Mouse (Mus musculus) intestine, embryonic 14.5 days (tissue): Measurements from ENCODE around the gene Fam72a. TPM values are rescaled to one million over a fixed set of nuclear protein-coding genes. Genes with fewer than 3 reads are reported as not detected.

Experiments used
- ATAC-seq: fragments of 200-750 bp; cut with Nextera tagmentation; replicated peaks from 2 replicates; pipeline ENCODE4 v1.8.0; 2017; ENCODE audit warnings: low read depth, moderate number of reproducible peaks, moderate TSS enrichment, moderate library complexity; ENCODE audit not compliant: low FRiP score, low TSS enrichment
- DNase-seq: peaks from one replicate; pipeline ENCODE4 v3.0.0-alpha.2; 2018; ENCODE audit warnings: low spot score
- H3K27ac ChIP-seq: fragments of 300-500 bp; sonication (generic); 2 replicates; pipeline ENCODE4 v1.5.1; 2014; ENCODE audit warnings: low read depth, mild to moderate bottlenecking, control low read depth
- H3K27me3 ChIP-seq: fragments of 300-500 bp; sonication (generic); replicated peaks from 2 replicates; pipeline ENCODE4 v1.6.1; 2014; ENCODE audit warnings: low read length, control low read depth; ENCODE audit not compliant: control insufficient read depth, insufficient read depth
- H3K36me3 ChIP-seq: fragments of 300-500 bp; sonication (generic); 2 replicates; pipeline ENCODE4 v1.6.1; 2014; ENCODE audit warnings: low read length, control low read depth; ENCODE audit not compliant: control insufficient read depth, insufficient read depth
- H3K4me1 ChIP-seq: fragments of 300-500 bp; sonication (generic); replicated peaks from 2 replicates; pipeline ENCODE4 v1.6.1; 2014; ENCODE audit warnings: low read length, control low read depth, mixed read lengths; ENCODE audit not compliant: control insufficient read depth, insufficient read depth
- H3K4me2 ChIP-seq: fragments of 300-500 bp; sonication (generic); 2 replicates; pipeline ENCODE4 v1.6.1; 2014; ENCODE audit warnings: low read length
- H3K4me3 ChIP-seq: fragments of 300-500 bp; sonication (generic); 2 replicates; pipeline ENCODE4 v1.5.1; 2014; ENCODE audit warnings: low read depth, low read length, control low read depth, mixed read lengths
- H3K9ac ChIP-seq: fragments of 300-500 bp; sonication (generic); 2 replicates; pipeline ENCODE4 v1.6.1; 2014; ENCODE audit warnings: mild to moderate bottlenecking, low read length
- H3K9me3 ChIP-seq: fragments of 300-500 bp; sonication (generic); 2 replicates; pipeline ENCODE4 v1.6.1; 2016; ENCODE audit warnings: low read length, control low read depth; ENCODE audit not compliant: control insufficient read depth
- WGBS: fragments of 180-500 bp; shearing (Covaris S2); extraction: QIAGEN DNeasy Blood & Tissue Kit; methylation state at CpG from one replicate; pipeline ENCODE4 v1.1.7; 2014; 5-methylcytosine and 5-hydroxymethylcytosine counted together
- polyA plus RNA-seq: library from polyadenylated mRNA; unstranded; fragments of >200 nt; fragmentation: Nextera tagmentation; extraction: Ambion mirVana; gene quantifications from 2 replicates; pipeline ENCODE4 v1.2.1, GENCODE M21; 2014

Gene Fam72a
- polyA plus RNA-seq: 2.8 and 3.0 TPM in 2 replicates

- Histone ChIP-seq H3K27ac (peak within 1 kb of the TSS; percentile 91), H3K36me3 (no peaks in the 10 kb centered on the region), H3K4me2 (peak within 1 kb of the TSS; percentile 89), H3K4me3 (peak within 1 kb of the TSS; percentile 82), H3K27me3 (no peaks in the 10 kb centered on the region), H3K4me1 (peaks cover 42% of the 10 kb centered on the region), H3K9ac (peak within 1 kb of the TSS; percentile 75), H3K9me3 (no peaks in the 10 kb centered on the region)
- DNase-seq (peak; percentile 97), ATAC-seq (peak; percentile 96)
- WGBS: under 1% methylated on average over 44 of the region's 44 CpGs
Observed at GRCm38 (mm10) chr1:131527281-131528080, at the start of gene Fam72a, which contains the start of gene Srgap2. Gene Fam72a (plus strand): TSS chr1:131527903. Gene Srgap2 (minus strand): TSS chr1:131527352.

- no peak overlapping the region for H3K4me3 ChIP-seq
- ATAC-seq (no peak), DNase-seq (no peak)
- no peaks in the 10 kb centered on the region for H3K9me3 ChIP-seq
- H3K27ac ChIP-seq: no peak overlapping the region
- no peak overlapping the region for H3K9ac ChIP-seq
- H3K27me3 ChIP-seq: no peaks in the 10 kb centered on the region
- H3K4me1 ChIP-seq: 0 out of 2 replicates have a peak, but pooled peaks cover 3% of the 10 kb centered on the region
- H3K4me2 ChIP-seq: no peak overlapping the region
- 75% methylated on average over 2 of the region's 2 CpGs for WGBS
- no peaks in the 10 kb centered on the region for H3K36me3 ChIP-seq
Observed at GRCm38 (mm10) chr1:131478770-131479305, 48.9 kb upstream of the Fam72a start.

DNA sequence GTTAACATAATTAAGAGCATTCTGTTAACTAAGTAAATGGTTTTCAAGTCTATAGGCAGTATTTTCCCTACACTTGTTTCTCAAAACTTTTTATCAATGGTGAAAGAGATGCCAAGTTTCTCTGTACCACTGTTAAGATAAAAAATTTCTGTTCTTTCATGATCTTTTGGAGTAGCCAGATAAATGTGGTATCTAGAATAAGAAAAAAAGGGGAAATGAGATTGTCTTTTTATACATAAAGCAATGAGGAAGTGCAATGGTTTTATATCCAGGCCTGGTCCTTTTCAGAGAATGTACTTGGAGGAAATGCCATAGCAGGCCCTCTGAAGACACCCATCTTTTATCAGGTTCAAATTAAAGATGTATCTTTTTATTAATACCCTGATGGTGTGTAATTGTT, 46.3 kb upstream of the Fam72a start:
- ATAC-seq (no peak), DNase-seq (no peak)
- no peak overlapping the region for H3K9ac ChIP-seq
- H3K4me1 ChIP-seq: 0 out of 2 replicates have a peak, but pooled peaks cover 3% of the 10 kb centered on the region
- no peak overlapping the region for H3K27ac ChIP-seq
- H3K4me2 ChIP-seq: no peak overlapping the region
- H3K36me3 ChIP-seq: no peaks in the 10 kb centered on the region
- H3K4me3 ChIP-seq: no peak overlapping the region
- H3K27me3 ChIP-seq: no peaks in the 10 kb centered on the region
- no peaks in the 10 kb centered on the region for H3K9me3 ChIP-seq

DNA sequence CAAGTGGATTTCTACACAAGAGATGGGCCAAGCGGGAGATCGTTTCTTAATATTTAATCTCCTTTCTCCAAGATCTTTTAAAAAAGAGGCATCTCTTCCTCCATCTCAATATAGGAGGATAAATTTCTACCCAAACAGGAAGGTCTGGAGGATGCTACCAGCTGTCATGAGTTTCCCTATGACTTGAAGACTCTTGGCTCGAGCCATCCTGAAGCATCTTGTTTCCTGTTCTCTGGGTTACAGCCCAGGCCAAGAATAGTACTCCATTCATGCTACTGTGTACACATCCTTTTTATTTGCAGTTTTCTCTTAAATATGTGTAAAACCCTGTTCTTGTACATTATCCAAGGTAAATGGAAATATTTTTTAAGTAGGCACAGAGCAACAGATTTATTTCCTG, 45.5 kb upstream of the Fam72a start:
- no peak overlapping the region for H3K9ac ChIP-seq
- no peaks in the 10 kb centered on the region for H3K36me3 ChIP-seq
- DNase-seq (no peak), ATAC-seq (no peak)
- no peak overlapping the region for H3K4me2 ChIP-seq
- no peak overlapping the region for H3K27ac ChIP-seq
- H3K9me3 ChIP-seq: no peaks in the 10 kb centered on the region
- 82% methylated on average over 3 of the region's 3 CpGs for WGBS
- no peaks in the 10 kb centered on the region for H3K27me3 ChIP-seq
- 0 out of 2 replicates have a peak, but pooled peaks cover 3% of the 10 kb centered on the region for H3K4me1 ChIP-seq
- H3K4me3 ChIP-seq: no peak overlapping the region

- DNase-seq: no peak
- no peak for ATAC-seq
- WGBS: 72% methylated on average over 5 of the region's 5 CpGs
- Histone ChIP-seq H3K9me3 (no peaks in the 10 kb centered on the region), H3K9ac (no peak overlapping the region), H3K4me1 (0 out of 2 replicates have a peak, but pooled peaks cover 3% of the 10 kb centered on the region), H3K4me2 (no peak overlapping the region), H3K36me3 (no peaks in the 10 kb centered on the region), H3K27ac (no peak overlapping the region), H3K4me3 (no peak overlapping the region), H3K27me3 (no peaks in the 10 kb centered on the region)
Observed at GRCm38 (mm10) chr1:131486094-131486850, 41.4 kb upstream of the Fam72a start.

DNA sequence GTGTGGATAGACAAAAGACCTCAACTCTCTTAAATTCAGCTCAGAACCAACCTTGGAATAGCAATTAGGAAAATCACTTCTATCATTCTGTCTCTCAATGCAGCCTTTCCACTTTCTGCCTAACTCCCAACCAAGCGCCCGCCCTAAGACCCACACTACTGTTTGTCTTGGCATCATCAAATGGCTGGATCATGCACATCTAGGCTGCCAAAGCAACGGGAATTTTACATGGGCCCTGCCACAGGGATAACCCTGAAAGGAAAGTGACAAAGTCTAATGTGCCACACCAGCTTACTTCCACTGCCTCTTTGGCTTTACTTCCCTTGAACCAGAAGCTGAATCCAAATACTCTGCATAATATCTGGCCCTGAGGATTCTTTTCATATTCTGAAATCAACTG, 38.4 kb upstream of the Fam72a start:
- 91% methylated on average over 3 of the region's 3 CpGs for WGBS
- no peaks in the 10 kb centered on the region for H3K36me3 ChIP-seq
- H3K4me1 ChIP-seq: no peaks in the 10 kb centered on the region; the same call in 1 of the 2 replicates
- no peak overlapping the region for H3K9ac ChIP-seq
- H3K4me2 ChIP-seq: no peak overlapping the region
- no peaks in the 10 kb centered on the region for H3K27me3 ChIP-seq
- ATAC-seq (no peak), DNase-seq (no peak)
- no peaks in the 10 kb centered on the region for H3K9me3 ChIP-seq
- H3K27ac ChIP-seq: no peak overlapping the region
- H3K4me3 ChIP-seq: no peak overlapping the region

- no peak for ATAC-seq
- Histone ChIP-seq H3K27me3 (no peaks in the 10 kb centered on the region), H3K4me2 (no peak overlapping the region), H3K9ac (no peak overlapping the region), H3K36me3 (no peaks in the 10 kb centered on the region), H3K4me1 (no peaks in the 10 kb centered on the region; the same call in 1 of the 2 replicates), H3K4me3 (no peak overlapping the region), H3K27ac (no peak overlapping the region), H3K9me3 (no peaks in the 10 kb centered on the region)
- 49% methylated on average over 4 of the region's 4 CpGs for WGBS
- DNase-seq: no peak
Observed at GRCm38 (mm10) chr1:131491579-131491978, 36.1 kb upstream of the Fam72a start.

- Histone ChIP-seq H3K27ac (no peak overlapping the region), H3K9me3 (no peaks in the 10 kb centered on the region), H3K4me3 (no peak overlapping the region), H3K27me3 (no peaks in the 10 kb centered on the region), H3K4me2 (no peak overlapping the region), H3K9ac (no peak overlapping the region), H3K4me1 (no peaks in the 10 kb centered on the region; the same call in 1 of the 2 replicates), H3K36me3 (no peaks in the 10 kb centered on the region)
- DNase-seq: no peak
- WGBS: 66% methylated on average over 2 of the region's 2 CpGs
- no peak for ATAC-seq
Observed at GRCm38 (mm10) chr1:131492360-131492759, 35.3 kb upstream of the Fam72a start.
